In genomic region chr6:52211170-52211935, GRCm38 (mm10) we compare ENCODE assay signal across 8 mouse cellular contexts. TPM values are rescaled to one million over a fixed set of nuclear protein-coding genes. Genes with fewer than 3 reads are reported as not detected.
A peak's percentile ranks its signal among the peaks of the same experiment; 100 is the strongest.
DNase-seq lines count a peak whose midpoint lies in the region; ATAC-seq and TF ChIP-seq lines count a peak whose summit lies in the region.
"Had no signal": no experiment of that assay in that cellular context is flagged by ENCODE, and none has a peak within 500 bp of the region (broad histone marks: within the 10 kb centered on the region; RNA-seq: fewer than 3 reads in every experiment).

No protein-coding gene starts in this region.

- under 1% methylated on average over 37 of the region's 37 CpGs for WGBS in limb, embryonic 11.5 days
- 3% methylated on average over 37 of the region's 37 CpGs for WGBS in small intestine, adult 2 months

- H3K9me3 ChIP-seq in limb, embryonic 11.5 days (ENCODE audit: control insufficient read depth, low read length), result no peaks in the 10 kb centered on the region

- TF ChIP-seq POLR2A in small intestine, adult 2 months (IDR thresholded peaks at IDR 0.05; ENCODE audit: low read depth, low read length), result peak; percentile 23; the same call in 1 of the 2 replicates

- H3K4me1 ChIP-seq in limb, embryonic 11.5 days (ENCODE audit: control insufficient read depth, insufficient read depth, low read length), result peaks cover 63% of the 10 kb centered on the region
- H3K4me1 ChIP-seq in small intestine, adult 2 months (ENCODE audit: control insufficient read depth, insufficient read depth, insufficient read length, low read length), result peaks cover 8% of the 10 kb centered on the region

- TF ChIP-seq CTCF in small intestine, adult 2 months (IDR thresholded peaks at IDR 0.05; ENCODE audit: extremely low read depth, insufficient read length, insufficient replicate concordance, low read depth, low read length), result peak; percentile 73

- H3K36me3 ChIP-seq in limb, embryonic 11.5 days (ENCODE audit: control insufficient read depth, insufficient read depth, low read length), result no peaks in the 10 kb centered on the region
- no peaks in the 10 kb centered on the region for H3K36me3 ChIP-seq in small intestine, adult 2 months (ENCODE audit: control insufficient read depth, insufficient read depth, low read length)

- no peaks in the 10 kb centered on the region for H3K27me3 ChIP-seq in limb, embryonic 11.5 days (ENCODE audit: control insufficient read depth, insufficient read depth, low read length)
- H3K27me3 ChIP-seq in small intestine, adult 2 months (ENCODE audit: control insufficient read depth, insufficient read depth, low read length), result peaks cover 78% of the 10 kb centered on the region

- peak overlapping the region; percentile 70 for H3K4me3 ChIP-seq in limb, embryonic 11.5 days (ENCODE audit: low read depth, low read length)
- peak overlapping the region; percentile 63 for H3K4me3 ChIP-seq in small intestine, adult 2 months (ENCODE audit: low read depth, low read length)

- ATAC-seq in limb, embryonic 11.5 days (ENCODE audit: insufficient number of reproducible peaks, low FRiP score, low TSS enrichment, low read depth), result peak; percentile 27; the same call in 1 of the 2 replicates

- peak overlapping the region; percentile 95 for H3K4me2 ChIP-seq in limb, embryonic 11.5 days (ENCODE audit: low read depth, severe bottlenecking)

- DNase-seq in R1 (ENCODE audit: low read depth, low spot score), result peak; percentile 79
- DNase-seq in cerebellum, adult 9-10 months, result peak; percentile 30
- DNase-seq in gastrocnemius, postnatal 10 days, result peak; percentile 88
- peak; percentile 75 for DNase-seq in induced T-regulatory cell, adult 2 months (ENCODE audit: low read depth)
- DNase-seq in limb, embryonic 11.5 days (ENCODE audit: low spot score), result peak; percentile 92
- DNase-seq in mesoderm, embryonic 11.5 days (ENCODE audit: low read depth, low spot score), result peak; percentile 89

- peak overlapping the region; percentile 93 for H3K27ac ChIP-seq in limb, embryonic 11.5 days (replicated peaks; ENCODE audit: low read depth, low read length)
- 0 out of 2 replicates have a peak overlapping the region, but pooled peaks have one; percentile 8 for H3K27ac ChIP-seq in small intestine, adult 2 months (ENCODE audit: insufficient read depth, low read depth, low read length)

- H3K9ac ChIP-seq in limb, embryonic 11.5 days (ENCODE audit: low read length), result peak overlapping the region; percentile 93

RNA-seq across cellular contexts. Expression of gene Hoxa3, which starts 1.8 kb away (rescaled TPM):
- 1 to 10 TPM; 2.0 to 5.0 TPM for total RNA-seq in gastrocnemius, postnatal 10 days (2021)
- 5.6 and 6.2 TPM in 2 replicates for polyA plus RNA-seq in limb, embryonic 11.5 days (2014; fragmentation: Nextera tagmentation; extraction: Ambion mirVana)
- 3.5 and 5.0 TPM in 2 replicates for polyA plus RNA-seq in small intestine, adult 2 months (2012; rRNA removed)
- total RNA-seq: layer of hippocampus, adult 8-10 months had no signal

RNA-seq across cellular contexts. Expression of gene Gm28308, which starts 1.8 kb away (rescaled TPM):
- total RNA-seq in gastrocnemius, postnatal 10 days (2021), result not detected
- polyA plus RNA-seq in limb, embryonic 11.5 days (2014; fragmentation: Nextera tagmentation; extraction: Ambion mirVana), result 1.1 and 1.3 TPM in 2 replicates
- polyA plus RNA-seq in small intestine, adult 2 months (2012; rRNA removed), result 0.58 TPM in 1 of 2 replicates, not detected in the other
- total RNA-seq: layer of hippocampus, adult 8-10 months had no signal

RNA-seq across cellular contexts. Expression of gene Hoxa6, which starts 2.8 kb away (rescaled TPM):
- 1 to 10 TPM; 1.6 to 2.2 TPM for total RNA-seq in gastrocnemius, postnatal 10 days (2021)
- 3.5 and 4.6 TPM in 2 replicates for polyA plus RNA-seq in limb, embryonic 11.5 days (2014; fragmentation: Nextera tagmentation; extraction: Ambion mirVana)
- 0.15 and 0.52 TPM in 2 replicates for polyA plus RNA-seq in small intestine, adult 2 months (2012; rRNA removed)
- total RNA-seq: layer of hippocampus, adult 8-10 months had no signal

RNA-seq across cellular contexts. Expression of gene Hoxa5, which starts 7.0 kb away (rescaled TPM):
- 1 to 10 TPM; 2.6 to 3.7 TPM for total RNA-seq in gastrocnemius, postnatal 10 days (2021)
- polyA plus RNA-seq in limb, embryonic 11.5 days (2014; fragmentation: Nextera tagmentation; extraction: Ambion mirVana), result 11.0 and 11.3 TPM in 2 replicates
- 3.5 and 4.7 TPM in 2 replicates for polyA plus RNA-seq in small intestine, adult 2 months (2012; rRNA removed)
- total RNA-seq: layer of hippocampus, adult 8-10 months had no signal

RNA-seq across cellular contexts. Expression of gene Hoxa7, which starts 10.3 kb away (rescaled TPM):
- total RNA-seq in gastrocnemius, postnatal 10 days (2021), result 1 to 10 TPM; 9.4 to 9.7 TPM
- polyA plus RNA-seq in limb, embryonic 11.5 days (2014; fragmentation: Nextera tagmentation; extraction: Ambion mirVana), result 14.7 and 16.2 TPM in 2 replicates
- 0.04 and 2.5 TPM in 2 replicates for polyA plus RNA-seq in small intestine, adult 2 months (2012; rRNA removed)
- total RNA-seq: layer of hippocampus, adult 8-10 months had no signal

Comparison
In these comparisons a context has a peak if more than half of its experiments do, and no peak if none do; other contexts are left out.
1. Peak in every context shown above with its lines: DNase-seq, ATAC-seq, H3K4me3 ChIP-seq and H3K27ac ChIP-seq.
2. DNase-seq: peak in every context shown above with its lines; median percentile 92 in limb, embryonic 11.5 days; 89 in mesoderm, embryonic 11.5 days; 88 in gastrocnemius, postnatal 10 days; 79 in R1; 75 in induced T-regulatory cell, adult 2 months; 30 in cerebellum, adult 9-10 months.